Mouse (Mus musculus): ENCODE results near the gene Mettl17. TPM values are rescaled to one million over a fixed set of nuclear protein-coding genes. Genes with fewer than 3 reads are reported as not detected.
"Not testable (repeated sequence)": the region's sequence is repeated elsewhere in the genome, so short reads cannot be mapped to it uniquely, and the experiment has no call there.

Gene Mettl17
- total RNA-seq (2014; rRNA removed) (47.4 and 49.5 TPM in 2 replicates), polyA plus RNA-seq (2015; fragmentation: Nextera tagmentation; extraction: Ambion mirVana) (47.5 and 54.5 TPM in 2 replicates)

DNA sequence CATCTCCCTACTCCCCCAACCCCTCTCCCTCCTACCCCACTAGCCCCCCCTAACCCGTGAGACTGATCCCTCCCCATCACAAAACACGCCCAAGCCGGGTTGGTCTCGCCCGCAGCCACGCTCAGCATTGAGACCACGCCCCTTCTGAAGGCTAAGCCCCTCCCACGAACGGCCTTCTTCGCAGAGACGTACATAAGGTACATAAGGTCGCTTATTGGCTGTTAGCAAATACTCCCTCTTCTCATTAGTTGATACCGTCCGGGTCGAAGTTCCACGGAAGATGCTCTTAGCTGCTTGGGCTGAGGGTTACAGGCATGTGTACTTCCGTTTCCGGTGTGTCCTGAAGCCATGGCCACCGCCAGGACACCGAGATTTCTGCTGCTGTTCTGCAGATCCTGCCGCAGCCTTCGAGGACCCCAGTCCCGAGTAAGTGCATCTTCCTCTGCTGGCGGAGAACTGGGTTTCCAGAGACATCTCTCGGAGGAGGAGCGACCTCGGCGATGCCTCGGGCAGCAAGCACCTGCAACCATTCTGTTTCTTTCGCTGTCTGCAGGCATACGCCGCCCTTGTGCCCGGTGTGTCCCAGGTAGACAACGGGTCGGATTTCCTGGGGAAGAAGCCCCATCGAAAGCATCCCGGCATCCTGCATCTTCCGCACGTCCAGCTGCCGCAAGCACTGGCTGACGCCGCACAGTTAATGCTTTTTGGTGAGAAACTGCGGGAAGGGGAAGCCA, at the start of gene Mettl17:
Gene Mettl17, plus strand, starts transcription at position 245 of the 734 bp plus-strand sequence.
- Histone ChIP-seq H3K9ac (peak within 1 kb of the TSS; percentile 87), H3K9me3 (ENCODE audit: low read length) (no peaks in the 10 kb centered on the region), H3K4me1 (ENCODE audit: insufficient read depth) (peaks cover 11% of the 10 kb centered on the region; the same call in 1 of the 2 replicates), H3K4me2 (ENCODE audit: low read depth) (peak within 1 kb of the TSS; percentile 83), H3K4me3 (ENCODE audit: low read depth, low read length) (peak within 1 kb of the TSS; percentile 82), H3K27me3 (ENCODE audit: insufficient read depth, low read length) (no peaks in the 10 kb centered on the region), H3K36me3 (ENCODE audit: insufficient read depth) (peaks cover 26% of the 10 kb centered on the region), H3K27ac (ENCODE audit: low read depth, low read length) (peak within 1 kb of the TSS; percentile 88)
- TF ChIP-seq CTCF (IDR thresholded peaks at IDR 0.05; ENCODE audit: low read depth): peak; percentile 42
- ATAC-seq (peak; percentile 99), DNase-seq (peak; percentile 96)
- WGBS: under 1% methylated on average over 42 of the region's 43 CpGs

DNA sequence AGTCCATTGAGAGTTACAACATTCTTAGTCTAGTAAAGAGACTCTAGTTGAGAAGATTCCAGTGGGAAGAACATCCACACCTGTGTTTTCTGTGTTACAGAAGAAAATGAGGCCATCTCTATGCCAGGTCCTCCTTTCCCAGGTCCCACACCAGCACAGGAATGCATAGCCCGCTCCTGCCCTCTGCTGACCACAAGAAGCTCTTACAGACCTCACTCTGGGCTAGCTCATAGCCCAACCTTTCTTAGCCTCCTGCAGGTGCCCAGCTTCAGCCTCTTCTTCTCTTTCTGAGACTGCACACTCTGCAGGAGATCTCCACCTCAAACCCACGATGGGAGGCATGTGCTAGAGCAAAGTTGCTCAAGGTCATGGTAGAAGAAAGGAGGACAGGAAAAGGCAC, 46.2 kb upstream of the Mettl17 start:
- not testable (repeated sequence) for H3K36me3 ChIP-seq (ENCODE audit: insufficient read depth); H3K9me3 ChIP-seq (ENCODE audit: low read length); H3K9ac ChIP-seq; H3K27ac ChIP-seq (ENCODE audit: low read depth, low read length); H3K4me1 ChIP-seq (ENCODE audit: insufficient read depth); H3K27me3 ChIP-seq (ENCODE audit: insufficient read depth, low read length); H3K4me2 ChIP-seq (ENCODE audit: low read depth); ATAC-seq; H3K4me3 ChIP-seq (ENCODE audit: low read depth, low read length); DNase-seq
- TF ChIP-seq CTCF (IDR thresholded peaks at IDR 0.05; ENCODE audit: low read depth): peak; percentile 20; the same call in 1 of the 2 replicates
- WGBS: 20% methylated on average over 2 of the region's 2 CpGs

DNA sequence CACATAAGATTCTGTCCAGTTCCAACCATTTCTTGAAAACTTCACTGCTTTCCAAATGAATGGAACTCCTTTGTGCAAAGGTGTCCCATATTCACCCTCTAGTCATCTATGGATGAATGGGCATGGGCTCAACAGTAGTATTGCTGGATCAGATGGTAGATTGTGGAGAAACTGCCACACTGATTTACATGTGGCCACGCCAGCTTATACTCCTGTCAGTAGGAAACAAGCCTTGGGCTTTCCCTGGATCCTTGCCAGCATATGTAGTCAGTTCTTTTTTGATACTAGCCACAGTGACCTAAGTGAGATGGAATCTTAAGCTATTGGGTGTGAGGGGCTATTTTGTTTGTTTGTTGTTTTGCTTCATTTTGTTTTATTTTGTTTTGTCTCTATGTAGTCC, 42.4 kb upstream of the Mettl17 start:
- no peak overlapping the region for H3K9ac ChIP-seq
- H3K4me1 ChIP-seq (ENCODE audit: insufficient read depth): no peaks in the 10 kb centered on the region
- H3K27me3 ChIP-seq (ENCODE audit: insufficient read depth, low read length): no peaks in the 10 kb centered on the region
- no peak overlapping the region for H3K4me2 ChIP-seq (ENCODE audit: low read depth)
- H3K4me3 ChIP-seq (ENCODE audit: low read depth, low read length): no peak overlapping the region
- DNase-seq (no peak), ATAC-seq (no peak)
- 39% methylated on average over 1 of the region's 1 CpGs for WGBS
- H3K9me3 ChIP-seq (ENCODE audit: low read length): no peaks in the 10 kb centered on the region
- no peak for TF ChIP-seq CTCF (IDR thresholded peaks at IDR 0.05; ENCODE audit: low read depth)
- no peak overlapping the region for H3K27ac ChIP-seq (ENCODE audit: low read depth, low read length)
- no peaks in the 10 kb centered on the region for H3K36me3 ChIP-seq (ENCODE audit: insufficient read depth)

DNA sequence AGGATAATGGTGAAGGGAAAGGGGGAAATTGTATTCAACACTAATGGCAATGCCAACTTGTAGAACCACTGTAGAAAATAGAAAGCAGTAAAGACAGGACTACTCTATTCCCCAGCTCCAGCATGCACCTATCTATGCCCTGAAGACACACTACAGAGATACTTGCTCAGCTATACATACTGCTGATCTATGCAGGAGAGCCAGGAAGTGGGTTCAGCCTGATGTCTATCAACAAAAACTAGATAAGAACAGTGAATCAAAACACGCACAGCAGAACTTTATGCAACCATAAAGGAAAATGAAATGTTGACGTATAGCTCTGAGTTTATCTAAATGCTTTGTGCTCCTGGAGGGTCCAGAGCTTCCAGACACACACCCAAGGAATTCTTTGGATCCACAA, 41.9 kb upstream of the Mettl17 start:
- no peaks in the 10 kb centered on the region for H3K36me3 ChIP-seq (ENCODE audit: insufficient read depth)
- no peaks in the 10 kb centered on the region for H3K9me3 ChIP-seq (ENCODE audit: low read length)
- H3K27ac ChIP-seq (ENCODE audit: low read depth, low read length): no peak overlapping the region
- 87% methylated on average over 2 of the region's 2 CpGs for WGBS
- H3K27me3 ChIP-seq (ENCODE audit: insufficient read depth, low read length): no peaks in the 10 kb centered on the region
- no peak overlapping the region for H3K4me2 ChIP-seq (ENCODE audit: low read depth)
- no peak overlapping the region for H3K9ac ChIP-seq
- DNase-seq (no peak), ATAC-seq (no peak)
- H3K4me3 ChIP-seq (ENCODE audit: low read depth, low read length): no peak overlapping the region
- no peaks in the 10 kb centered on the region for H3K4me1 ChIP-seq (ENCODE audit: insufficient read depth)
- no peak for TF ChIP-seq CTCF (IDR thresholded peaks at IDR 0.05; ENCODE audit: low read depth)

DNA sequence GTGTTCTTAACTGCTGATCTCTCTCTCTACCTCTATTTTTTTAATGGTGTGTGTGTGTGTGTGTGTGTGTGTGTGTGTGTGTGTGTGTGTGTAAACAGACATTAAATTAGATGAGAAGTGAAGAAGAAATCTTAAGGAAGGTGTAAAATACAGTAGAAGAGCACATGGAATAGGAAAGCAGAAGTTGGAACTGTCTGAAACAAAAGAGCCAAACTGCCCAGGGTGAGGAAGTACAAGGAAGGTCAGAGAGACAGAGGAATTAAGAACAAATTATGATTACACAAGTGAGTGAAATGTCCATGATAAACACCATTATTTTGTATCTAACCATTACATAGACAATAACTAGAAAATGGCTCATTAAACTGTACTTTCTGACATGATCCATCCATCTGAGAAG, 40.8 kb upstream of the Mettl17 start:
- no peak overlapping the region for H3K9ac ChIP-seq
- DNase-seq: no peak
- no peak overlapping the region for H3K27ac ChIP-seq (ENCODE audit: low read depth, low read length)
- no peak overlapping the region for H3K4me3 ChIP-seq (ENCODE audit: low read depth, low read length)
- TF ChIP-seq CTCF (IDR thresholded peaks at IDR 0.05; ENCODE audit: low read depth): no peak
- H3K9me3 ChIP-seq (ENCODE audit: low read length): no peaks in the 10 kb centered on the region
- no peaks in the 10 kb centered on the region for H3K4me1 ChIP-seq (ENCODE audit: insufficient read depth)
- no peaks in the 10 kb centered on the region for H3K36me3 ChIP-seq (ENCODE audit: insufficient read depth)
- H3K4me2 ChIP-seq (ENCODE audit: low read depth): no peak overlapping the region
- ATAC-seq: no peak
- no peaks in the 10 kb centered on the region for H3K27me3 ChIP-seq (ENCODE audit: insufficient read depth, low read length)

DNA sequence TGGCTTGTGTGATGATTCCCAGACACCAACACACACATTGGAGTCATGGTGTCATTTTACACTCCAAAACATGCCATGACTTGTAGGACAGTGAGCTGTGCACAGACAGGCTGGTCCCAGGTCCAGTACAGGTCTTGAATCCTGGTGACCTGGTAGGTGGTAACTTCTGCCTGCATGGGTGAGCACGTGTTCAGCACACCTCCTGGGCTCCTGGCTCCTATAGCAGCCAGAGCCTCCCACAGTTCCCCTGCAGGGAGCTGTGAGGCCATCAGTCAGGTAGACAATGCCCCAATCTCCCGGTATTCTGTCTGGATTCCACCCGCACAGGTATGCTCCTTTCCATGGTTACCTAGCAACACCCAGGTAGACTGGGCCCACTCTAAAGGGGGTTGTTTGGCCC, 38.1 kb upstream of the Mettl17 start:
- no peak for DNase-seq
- Histone ChIP-seq H3K4me1 (ENCODE audit: insufficient read depth) (no peaks in the 10 kb centered on the region), H3K4me2 (ENCODE audit: low read depth) (no peak overlapping the region), H3K9ac (no peak overlapping the region), H3K27me3 (ENCODE audit: insufficient read depth, low read length) (no peaks in the 10 kb centered on the region), H3K4me3 (ENCODE audit: low read depth, low read length) (no peak overlapping the region), H3K27ac (ENCODE audit: low read depth, low read length) (no peak overlapping the region), H3K36me3 (ENCODE audit: insufficient read depth) (no peaks in the 10 kb centered on the region), H3K9me3 (ENCODE audit: low read length) (no peaks in the 10 kb centered on the region)
- no peak for ATAC-seq
- 65% methylated on average over 3 of the region's 3 CpGs for WGBS
- no peak for TF ChIP-seq CTCF (IDR thresholded peaks at IDR 0.05; ENCODE audit: low read depth)

DNA sequence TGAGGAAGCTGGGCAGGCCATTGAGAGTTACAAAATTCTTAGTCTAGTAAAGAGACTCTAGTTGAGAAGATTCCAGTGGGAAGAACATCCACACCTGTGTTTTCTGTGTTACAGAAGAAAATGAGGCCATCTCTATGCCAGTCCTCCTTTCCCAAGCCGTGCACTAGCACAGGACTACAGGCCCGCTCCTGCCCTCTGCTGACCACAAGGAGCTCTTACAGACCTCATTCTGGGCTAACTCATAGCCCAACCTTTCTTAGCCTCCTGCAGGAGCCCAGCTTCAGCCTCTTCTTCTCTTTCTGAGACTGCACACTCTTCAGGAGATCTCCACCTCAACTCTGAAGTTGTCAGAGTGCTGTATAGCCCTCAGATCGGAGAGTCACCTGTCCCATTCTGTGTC, 33.6 kb upstream of the Mettl17 start:
- H3K4me3 ChIP-seq (ENCODE audit: low read depth, low read length); H3K9ac ChIP-seq; H3K36me3 ChIP-seq (ENCODE audit: insufficient read depth); H3K4me2 ChIP-seq (ENCODE audit: low read depth); H3K4me1 ChIP-seq (ENCODE audit: insufficient read depth); H3K27me3 ChIP-seq (ENCODE audit: insufficient read depth, low read length); H3K27ac ChIP-seq (ENCODE audit: low read depth, low read length); H3K9me3 ChIP-seq (ENCODE audit: low read length): not testable (repeated sequence)
- ATAC-seq: 0 out of 2 replicates have a peak, but pooled peaks have one; percentile 32
- 36% methylated on average over 3 of the region's 3 CpGs for WGBS
- peak; percentile 3 for DNase-seq
- TF ChIP-seq CTCF (IDR thresholded peaks at IDR 0.05; ENCODE audit: low read depth): peak; percentile 40; the same call in 1 of the 2 replicates

Measured in forebrain, postnatal 0 days (tissue).